Mouse (Mus musculus): Measurements from ENCODE around the gene Hist2h3c1.

GRCm38 (mm10) chr3:96209242-96209641 lies 37.2 kb upstream of the Hist2h3c1 start:
- TF ChIP-seq POLR2A (IDR thresholded peaks at IDR 0.05; ENCODE audit: insufficient read length, low read depth) (no peak), E2F4 (IDR thresholded peaks at IDR 0.05; ENCODE audit: insufficient read depth) (no peak), CEBPB (IDR thresholded peaks at IDR 0.05; ENCODE audit: insufficient read depth, poor library complexity, severe bottlenecking) (no peak), POLR2AphosphoS2 (IDR thresholded peaks at IDR 0.05; ENCODE audit: insufficient read length, low read depth) (no peak)

Data from myocyte (in vitro differentiated cells).